Mouse (Mus musculus) brain, embryonic 18.5 days (tissue): ENCODE results near the gene Mob3a.

ENCODE experiments used
- DNase-seq: peaks from one replicate; pipeline ENCODE4 v3.0.0-alpha.2; 2012; ENCODE audit warnings: low read depth, low spot score

The Mob3a gene

DNA sequence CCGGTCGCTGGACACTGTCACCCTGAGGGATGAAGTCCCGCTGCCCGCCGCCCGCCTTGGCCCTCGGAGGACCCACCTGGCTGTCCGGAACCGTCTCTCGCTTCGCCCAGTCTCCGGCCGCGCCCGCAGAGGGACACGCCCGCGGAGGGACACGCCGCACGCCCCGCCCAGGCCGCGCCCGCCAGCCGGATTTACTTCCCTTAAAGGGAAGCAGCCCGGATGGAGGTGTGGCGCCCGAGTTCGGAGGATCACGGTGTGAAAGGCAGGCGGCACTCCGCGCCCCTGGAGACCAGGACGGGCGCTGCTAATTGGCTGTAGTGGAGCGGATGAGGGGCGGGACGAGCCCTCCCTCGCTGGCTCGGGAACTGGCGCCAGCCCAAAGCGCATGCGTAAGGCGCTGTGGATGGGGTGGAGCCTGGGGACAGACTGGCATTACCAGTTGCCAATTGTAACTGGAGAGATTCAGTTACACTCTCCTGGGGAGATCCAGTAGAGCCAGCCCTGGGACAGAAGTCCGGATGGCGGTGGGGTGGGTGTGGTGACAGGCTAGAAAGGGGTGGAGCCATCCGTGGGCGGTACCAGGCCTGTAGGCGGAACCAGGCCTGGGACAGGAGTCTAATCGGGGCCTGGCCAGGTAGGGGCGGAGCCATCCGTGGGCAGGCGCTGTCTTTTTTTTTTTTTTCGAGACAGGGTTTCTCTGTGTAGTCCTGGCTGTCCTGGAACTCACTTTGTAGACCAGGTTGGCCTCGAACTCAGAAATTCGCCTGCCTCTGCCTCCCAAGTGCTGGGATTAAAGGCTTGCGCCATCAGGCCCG, at the start of gene Mob3a, which contains the start of gene Izumo4:
Gene Mob3a (minus strand): TSS at position 257 of the 815 bp plus-strand sequence.
Gene Izumo4 (plus strand): TSS at position 464 of the 815 bp plus-strand sequence.
- DNase-seq, result peak; percentile 98

DNA sequence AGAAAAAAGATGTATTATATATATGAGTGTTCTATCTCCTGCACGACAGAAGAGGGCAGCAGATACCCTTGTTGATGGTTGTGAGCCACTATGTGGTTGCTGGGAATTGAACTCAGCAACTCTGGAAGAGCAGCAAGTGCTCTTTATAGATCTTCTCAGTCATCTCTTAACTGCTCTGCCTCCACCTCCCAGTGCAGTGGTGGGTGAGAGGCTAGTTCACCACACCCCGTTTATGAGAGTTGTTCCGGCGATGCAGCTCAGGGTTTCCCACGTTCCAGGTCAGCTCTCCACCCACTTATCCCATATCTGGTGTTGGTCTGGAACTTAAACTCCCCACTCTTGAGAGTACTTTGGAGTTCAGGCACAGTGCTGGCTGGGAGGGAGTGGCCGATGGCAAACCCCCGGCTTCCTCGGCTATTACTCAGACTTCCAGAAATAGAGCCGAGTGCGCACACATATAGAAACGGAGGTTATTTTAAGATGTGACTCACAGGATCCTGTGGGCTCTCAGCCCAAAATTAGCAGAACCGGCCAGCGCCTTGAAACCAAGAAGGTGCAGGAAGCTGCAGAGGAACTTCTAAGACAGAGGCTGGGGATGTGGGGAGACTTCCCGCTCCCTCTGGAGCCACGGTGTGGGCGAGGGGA, 49.5 kb upstream of the Mob3a start:
- DNase-seq, result no peak

DNA sequence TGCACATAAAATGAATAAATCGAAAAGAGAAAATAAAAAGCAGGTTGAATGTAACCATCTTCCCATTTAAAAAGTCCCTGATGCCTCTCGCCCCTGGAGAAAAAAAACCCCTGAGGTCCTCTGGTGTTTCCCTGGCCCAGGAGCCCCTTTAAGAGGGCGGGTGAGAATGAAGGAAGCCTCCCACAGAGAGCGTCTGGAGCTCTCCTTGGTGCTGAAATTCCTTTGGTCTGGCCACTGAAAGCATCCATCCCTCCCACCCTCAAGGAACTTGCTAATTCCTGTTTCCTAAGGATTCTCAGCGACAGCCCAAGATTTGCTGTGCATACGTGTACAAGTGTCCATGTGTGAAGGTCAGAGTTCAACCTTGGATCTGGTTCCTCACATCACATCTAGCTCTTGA, 46.8 kb upstream of the Mob3a start:
- DNase-seq, result no peak

DNA sequence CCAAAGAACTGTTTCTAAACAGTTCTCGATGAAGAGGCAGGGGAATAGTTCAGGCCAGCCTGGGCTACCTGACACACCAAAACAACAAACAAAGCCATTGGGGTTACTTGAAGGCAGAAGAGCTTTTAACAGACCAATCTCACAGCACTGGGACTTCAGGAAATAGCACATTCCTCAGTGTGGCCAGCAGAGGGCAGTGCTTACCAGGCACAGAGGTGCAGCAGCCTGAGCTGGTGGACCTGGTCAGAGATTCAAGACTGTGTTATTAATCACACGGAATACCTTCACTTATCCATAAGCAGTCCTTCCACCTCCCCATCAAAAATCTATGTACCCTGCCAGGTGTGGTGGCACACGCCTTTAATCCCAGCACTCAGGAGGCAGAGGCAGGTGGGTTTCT, 45.6 kb upstream of the Mob3a start:
- peak; percentile 43 for DNase-seq

DNA sequence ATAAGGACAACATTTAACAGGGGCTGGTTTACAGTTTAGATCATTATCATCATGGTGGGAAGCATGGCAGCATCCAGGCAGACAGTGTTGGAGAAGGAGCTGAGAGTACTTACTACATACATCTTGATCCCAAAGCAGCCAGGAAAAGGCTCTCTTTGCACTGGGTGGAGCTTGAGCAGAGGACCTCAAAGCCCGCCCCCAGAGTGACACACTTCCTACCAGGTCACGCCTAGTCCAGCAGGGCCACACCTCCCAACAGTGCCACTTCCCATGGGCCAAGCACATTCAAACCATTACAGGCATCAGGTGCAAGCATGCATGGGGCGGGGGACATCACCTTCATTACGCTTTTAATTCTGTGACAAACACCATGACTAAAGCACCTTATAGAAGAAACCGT, 42.5 kb upstream of the Mob3a start:
- DNase-seq, result no peak

DNA sequence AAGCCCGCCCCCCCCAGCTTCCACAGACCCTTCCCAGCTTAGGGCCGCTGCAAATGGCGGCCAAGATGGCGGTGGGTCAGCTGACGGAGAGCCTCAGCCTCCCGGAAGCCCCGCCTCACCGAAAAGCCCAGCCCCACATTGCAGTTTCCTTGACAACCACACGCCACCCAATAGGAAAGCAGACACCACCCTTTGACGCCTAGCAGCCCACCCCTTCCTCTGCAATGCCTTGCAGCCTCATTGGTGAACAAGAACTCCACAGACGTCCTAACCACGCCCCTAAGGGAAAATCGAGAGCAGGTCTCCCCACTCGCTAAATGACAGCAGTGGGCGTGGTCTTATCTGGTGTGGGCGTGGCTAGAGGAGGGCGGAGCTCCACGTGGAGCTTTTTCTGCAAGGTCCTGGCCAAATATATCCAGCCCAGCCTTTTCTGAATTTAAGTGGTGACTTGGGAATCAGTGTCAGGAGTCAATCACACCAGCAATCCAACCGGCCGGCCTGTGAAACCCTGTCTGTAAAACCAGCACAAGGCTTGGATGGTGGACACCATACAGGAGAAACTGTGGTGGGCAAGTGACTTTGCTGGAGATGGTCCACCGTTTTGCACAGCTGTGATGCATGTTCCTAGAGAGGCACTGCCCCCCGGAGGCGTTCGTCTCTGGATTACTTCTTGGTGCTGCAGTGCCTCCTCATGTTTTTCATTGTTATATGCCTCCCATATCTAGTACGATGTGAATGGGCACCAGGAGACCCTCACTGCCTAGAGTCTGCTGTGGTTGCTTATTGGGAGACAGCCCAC, 40.6 kb upstream of the Mob3a start, which contains the start of gene Ap3d1:
Gene Ap3d1 (minus strand): TSS at position 85 of the 799 bp plus-strand sequence.
- peak; percentile 99 for DNase-seq

DNA sequence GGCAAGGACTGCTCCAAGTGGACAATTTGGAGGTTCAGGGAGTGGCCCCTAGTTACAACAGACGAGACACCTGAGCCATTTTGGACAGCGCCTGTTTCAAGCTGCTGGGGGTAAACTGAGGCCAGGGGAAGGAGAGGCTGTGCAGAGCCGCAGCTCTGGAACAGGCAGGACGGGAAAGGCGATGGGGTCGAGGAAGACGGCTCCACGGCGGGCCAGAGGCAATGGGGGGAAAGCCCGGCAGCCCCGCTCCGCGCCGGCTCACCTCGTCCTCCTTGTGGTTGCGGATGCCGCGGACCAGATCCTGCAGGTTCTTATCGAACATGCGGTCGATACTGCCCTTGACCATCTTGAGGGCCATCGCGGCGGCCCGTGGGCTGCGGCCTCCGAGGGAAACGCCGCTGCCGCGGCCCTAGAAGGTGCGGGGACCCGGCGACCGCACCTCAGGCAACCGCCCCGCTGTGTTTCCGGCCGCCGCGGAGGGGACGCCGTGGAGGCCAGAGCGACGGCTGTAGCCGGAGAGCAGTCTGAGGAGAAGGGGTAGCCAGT, 39.9 kb upstream of the Mob3a start:
- no peak for DNase-seq

DNA sequence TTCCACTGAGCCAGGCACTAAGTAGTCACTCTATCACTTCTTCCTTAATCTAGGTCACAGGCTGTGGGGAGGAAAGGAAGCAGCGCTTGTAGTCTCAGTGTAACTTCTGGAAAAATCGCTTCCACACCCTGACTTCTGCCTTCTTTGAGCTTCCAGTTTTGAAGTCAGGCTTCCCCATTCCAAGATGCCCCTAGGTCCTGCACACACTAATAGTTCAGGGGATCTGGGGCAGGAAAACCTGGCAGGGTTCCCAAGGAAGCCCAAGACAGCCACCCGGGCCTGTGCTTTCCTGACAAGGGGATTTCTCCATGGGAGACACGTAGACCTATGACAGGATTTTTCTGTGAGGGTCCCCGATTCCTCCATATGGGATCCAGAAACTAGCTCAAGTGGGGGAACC, 39.4 kb upstream of the Mob3a start:
- no peak for DNase-seq

DNA sequence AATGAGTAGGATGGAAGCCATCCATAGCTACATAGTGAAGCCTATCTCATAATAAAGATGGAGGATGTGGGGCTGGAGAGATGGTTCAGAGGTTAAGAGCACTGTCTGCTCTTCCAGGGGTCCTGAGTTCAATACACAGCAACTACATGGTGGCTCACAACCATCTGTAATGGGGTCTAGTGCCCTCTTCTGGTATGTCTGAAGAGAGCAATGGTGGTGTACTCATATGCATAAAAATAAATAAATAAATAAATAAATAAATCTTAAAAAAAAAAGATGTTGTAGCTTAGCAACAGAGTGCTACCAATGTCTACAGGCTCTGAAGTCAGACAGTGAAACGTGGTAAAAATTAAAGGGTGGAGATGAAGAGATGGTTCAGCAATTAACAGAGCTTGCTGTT, 36.9 kb upstream of the Mob3a start:
- no peak for DNase-seq

DNA sequence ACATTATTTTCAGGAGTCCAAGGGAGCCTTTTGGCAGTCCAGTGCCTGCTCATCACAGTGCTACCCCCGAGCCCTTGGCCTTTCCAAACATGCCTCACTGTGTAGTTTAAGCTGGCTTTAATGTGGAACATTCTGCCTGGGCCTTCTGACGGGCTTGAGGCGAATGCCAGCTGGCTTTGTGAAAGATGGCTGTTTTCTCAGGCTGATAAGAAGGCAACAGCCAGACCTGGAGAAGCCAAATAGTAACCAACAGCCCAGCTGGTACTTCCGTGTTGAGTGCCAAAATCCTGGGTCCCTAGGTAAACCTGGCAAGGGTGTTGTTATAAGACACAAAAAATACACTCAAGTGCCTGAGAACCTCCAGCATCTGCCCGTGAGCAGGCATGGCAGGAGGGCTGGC, 35.0 kb upstream of the Mob3a start:
- no peak for DNase-seq

DNA sequence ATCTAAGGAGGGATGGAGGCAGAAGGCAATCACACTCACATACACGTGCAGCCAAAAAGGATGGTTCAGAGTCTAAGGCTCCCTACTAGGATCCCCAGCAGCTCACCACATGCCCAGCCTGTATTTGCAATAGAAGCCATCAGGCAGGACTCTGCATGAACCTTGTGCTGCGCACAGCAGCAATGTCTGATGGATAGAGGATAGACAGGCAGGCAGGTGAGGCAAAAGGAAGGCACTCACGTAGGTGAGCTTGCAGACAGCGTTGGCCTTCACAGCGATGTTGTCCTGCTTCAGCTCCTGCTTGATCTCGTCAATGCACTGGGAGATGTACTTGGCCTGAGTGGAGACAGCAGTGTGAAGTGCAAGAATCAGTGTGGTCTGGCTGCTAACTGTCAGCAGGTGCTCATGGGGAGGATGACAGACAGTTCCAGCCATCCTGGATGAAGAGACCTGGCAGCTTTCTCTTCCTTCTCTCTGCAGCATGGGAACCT, 30.9 kb upstream of the Mob3a start:
- no peak for DNase-seq

DNA sequence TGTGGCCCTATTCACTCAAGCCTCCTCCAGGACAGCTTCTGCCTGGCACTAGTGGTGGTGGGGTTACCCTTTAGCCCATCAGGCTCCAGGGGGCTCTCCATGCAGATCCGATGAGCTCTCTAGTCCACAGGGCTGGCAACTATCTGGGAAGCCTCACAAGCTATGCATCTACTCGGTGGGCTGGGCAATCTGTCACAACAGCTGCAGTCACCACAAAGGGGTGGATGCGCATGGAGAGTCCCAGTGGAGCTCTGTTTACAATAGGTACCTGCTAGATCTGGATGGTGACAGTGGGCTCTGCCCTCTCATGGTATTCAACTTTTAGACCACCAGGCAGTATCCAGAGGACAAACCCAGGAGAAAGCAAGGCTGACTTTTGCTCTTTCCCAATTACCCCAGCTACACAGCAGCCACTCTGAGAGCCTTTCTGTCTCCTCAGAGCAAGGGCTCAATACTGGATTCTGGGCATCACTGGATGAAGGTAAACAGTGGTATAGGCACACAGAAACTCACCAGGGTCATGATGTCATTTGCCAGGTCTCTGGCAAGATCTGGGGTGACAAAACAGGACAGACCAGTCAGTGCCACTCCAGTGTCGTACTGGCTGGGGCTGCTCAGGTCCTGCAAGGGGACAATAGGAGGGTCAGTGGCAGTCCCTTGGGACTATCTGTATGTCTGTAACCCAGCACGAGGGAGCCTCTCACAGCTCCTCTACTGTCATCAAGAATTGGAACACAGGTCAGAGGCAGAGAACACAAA, 25.8 kb upstream of the Mob3a start:
- DNase-seq, result no peak

DNA sequence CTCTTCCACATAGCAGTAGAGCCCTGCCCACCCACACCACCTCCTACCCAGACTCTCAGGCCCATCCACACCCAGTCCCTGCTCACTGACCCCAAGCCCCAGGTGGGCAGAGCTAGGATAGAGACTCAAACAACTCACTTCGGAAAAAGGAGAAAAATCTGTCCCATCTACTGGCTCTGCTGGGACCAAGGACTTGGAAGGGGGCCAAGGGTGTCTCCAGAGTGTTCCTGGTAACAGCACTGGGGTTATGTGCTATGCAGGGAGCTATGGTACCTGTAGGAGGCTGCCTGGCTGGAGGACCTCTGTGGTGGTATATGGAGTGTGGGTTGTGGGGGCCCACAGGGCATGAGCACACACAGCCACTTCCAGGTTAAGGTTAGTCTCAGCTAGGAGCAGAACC, 15.5 kb upstream of the Mob3a start:
- DNase-seq, result no peak

DNA sequence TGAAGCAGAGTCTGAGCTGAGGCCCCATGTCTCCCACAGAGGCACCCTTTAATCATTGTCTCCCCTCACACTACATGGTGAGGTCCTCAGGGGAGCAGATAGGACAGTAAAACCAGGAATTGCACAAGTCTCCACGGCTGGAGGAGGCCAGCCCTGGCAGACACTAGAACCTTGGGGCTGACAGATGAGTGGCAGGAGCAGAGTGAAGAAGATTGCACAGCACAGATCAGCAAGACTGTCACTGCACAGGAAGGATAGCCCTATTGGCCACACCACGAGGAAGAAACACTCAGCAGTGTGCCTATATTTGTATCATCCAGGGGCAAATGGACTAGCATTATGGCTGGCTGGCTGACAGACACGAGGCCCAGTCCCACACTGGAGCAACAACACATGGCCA, 9.1 kb upstream of the Mob3a start:
- no peak for DNase-seq

DNA sequence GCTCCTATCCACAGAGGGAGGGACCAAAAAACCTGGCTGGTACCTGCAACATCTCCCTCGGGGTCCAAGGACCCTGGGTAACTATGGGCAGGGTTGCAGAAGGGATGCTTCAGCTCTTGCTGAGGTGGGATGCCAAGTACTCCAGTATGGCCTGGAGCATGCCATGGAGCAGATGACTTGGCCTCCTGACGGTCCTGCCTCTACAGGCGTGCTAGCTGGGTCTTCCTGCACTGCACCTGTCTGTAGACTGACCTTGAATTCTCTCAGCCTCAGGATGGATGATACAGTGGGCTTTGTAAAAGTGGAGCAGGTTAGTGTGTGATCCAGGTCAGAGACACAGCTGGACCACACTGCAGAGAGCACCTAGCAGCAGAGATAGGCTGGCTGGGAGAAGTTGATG, 3.7 kb upstream of the Mob3a start:
- DNase-seq, result no peak

DNA sequence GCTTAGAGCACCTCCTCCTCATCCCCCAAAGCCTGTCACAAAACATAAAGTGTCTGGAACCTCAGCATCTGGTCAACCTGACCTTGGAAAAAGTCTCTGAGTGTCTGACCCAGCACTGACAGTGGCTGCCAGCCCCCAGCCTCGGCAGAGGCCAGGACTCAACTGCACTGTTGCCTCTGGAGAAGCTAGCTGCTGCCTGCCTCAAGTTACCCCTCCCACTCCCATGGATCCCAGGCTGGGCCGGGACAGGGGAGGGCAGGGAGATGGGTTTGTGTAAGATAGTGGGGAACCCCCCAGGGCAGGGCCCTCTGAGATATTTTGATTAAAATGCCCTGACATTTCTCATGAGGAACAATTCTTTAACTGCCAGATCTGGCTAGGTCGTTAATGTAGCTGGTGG, 3.3 kb upstream of the Mob3a start:
- no peak for DNase-seq

DNA sequence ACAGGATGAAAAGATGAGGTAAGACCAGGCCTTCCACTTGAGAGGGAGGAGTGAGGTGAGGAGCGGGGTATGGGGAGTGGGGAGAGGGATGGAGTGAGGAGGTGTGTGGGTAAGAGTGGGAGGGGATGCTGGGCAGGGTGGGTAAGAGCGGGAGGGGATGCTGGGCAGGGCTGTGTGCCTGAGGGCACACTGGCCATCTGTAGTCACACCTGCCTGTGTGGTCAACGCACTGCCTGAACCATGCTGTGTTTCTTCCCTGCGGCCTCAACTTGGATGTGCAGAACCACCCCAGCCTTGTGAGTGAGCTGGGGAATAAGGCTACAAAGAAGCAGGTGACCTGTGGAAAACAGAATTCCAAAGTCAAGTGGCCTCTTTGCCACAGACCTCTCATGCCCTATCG, 2.6 kb upstream of the Mob3a start:
- no peak for DNase-seq

DNA sequence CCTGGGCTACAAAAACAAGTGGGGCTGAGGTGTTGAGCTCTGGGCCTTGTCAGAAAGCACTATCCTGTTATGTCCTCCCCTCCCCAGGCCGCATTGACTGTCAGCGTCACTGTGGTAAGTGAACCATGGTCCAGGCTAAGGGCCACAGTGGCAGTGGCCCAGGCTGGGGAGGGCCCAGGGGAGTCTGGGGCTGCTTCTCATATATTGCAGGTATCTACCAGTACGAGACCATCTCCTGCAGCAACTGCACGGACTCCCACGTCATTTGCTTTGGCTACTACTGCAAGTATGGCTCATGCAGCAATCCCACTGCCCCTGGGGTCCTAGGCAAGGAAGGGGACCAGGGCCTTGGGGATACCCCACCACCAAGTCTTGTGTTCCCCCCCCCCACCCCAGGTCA, 1.9 kb upstream of the Mob3a start:
- no peak for DNase-seq

DNA sequence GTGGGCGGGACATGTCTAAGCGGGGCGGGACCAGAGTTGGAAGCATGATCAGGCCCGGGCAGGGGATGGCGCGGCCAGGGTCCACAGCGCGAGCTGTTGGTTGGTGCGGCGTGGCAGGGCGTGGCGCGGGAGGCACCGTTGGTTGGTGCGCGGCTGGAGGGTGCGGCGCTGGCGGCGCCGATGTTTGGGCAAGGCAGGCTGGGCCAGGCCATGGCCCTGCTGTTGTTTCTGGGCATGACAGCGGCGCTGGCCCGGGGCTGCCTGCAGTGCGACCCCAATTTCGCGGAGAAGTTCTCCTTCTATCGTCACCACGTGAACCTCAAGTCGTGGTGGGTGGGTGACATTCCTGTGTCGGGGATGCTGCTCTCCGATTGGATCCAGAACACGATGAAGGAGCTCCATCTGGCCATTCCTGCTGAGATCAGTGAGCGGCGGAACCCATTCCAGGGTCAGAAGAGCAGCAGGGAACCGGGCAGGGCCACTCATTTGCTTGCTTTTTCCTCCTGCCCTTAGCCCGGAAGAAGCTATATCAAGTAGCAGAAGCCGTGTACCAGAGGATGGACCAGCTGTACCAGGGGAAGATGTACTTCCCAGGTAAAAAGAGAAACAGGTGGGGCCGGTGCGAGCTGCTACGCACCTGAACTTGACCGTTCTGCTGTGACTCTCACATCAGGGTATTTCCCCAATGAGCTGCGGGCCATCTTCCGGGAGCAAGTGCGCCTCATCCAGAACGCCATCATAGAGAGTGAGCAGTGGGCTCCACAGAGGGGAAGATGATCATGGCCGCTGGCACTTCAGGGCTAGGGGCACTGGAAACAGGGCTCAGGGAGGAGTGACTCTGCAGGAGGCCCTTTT, 986 bp upstream of the Mob3a start:
- DNase-seq, result peak; percentile 84

DNA sequence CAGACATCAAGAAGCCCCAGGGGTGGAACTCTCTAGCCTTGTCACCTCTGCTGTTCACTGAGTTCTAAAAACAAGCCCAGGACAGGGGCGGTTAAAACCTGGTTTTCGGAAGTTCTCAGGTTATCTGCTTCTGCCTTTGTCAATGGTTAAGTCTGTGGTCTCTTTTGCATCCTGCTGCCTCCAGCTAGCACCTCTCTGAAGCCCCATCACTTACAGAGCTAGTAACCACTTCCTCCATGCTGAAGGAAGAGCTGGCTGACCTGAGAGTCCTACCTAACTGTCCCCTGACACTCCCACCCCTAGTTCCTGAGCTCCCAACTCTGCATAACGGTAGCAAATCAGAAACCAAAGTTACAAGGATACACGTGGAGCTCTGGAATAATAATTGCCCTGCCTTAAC, 1.0 kb downstream of the Mob3a start:
- DNase-seq, result no peak
